Mouse (Mus musculus) natural killer cell, adult 2 months (primary cell): ENCODE data around the gene Ccdc150.

Experiments used
- DNase-seq, 2 experiments: peaks; one replicate each; pipeline ENCODE4 v3.0.0; 2022; ENCODE audit warnings: low spot score in 2 of 2

The Ccdc150 gene

GRCm38 (mm10) chr1:54250158-54250866 is at the start of gene Ccdc150:
Gene Ccdc150 (plus strand): TSS chr1:54250683.
- DNase-seq: peak; percentile 48 to 62

- DNase-seq: no peak
Measured at GRCm38 (mm10) chr1:54220273-54220672, 30.2 kb upstream of the Ccdc150 start.

- DNase-seq: no peak
Measured at GRCm38 (mm10) chr1:54242722-54243121, 7.8 kb upstream of the Ccdc150 start.

- no peak for DNase-seq
Measured at GRCm38 (mm10) chr1:54275552-54275951, 25.1 kb downstream of the Ccdc150 start.

GRCm38 (mm10) chr1:54279628-54280027 is 29.1 kb downstream of the Ccdc150 start:
- DNase-seq: no peak

GRCm38 (mm10) chr1:54280651-54281050 is 30.2 kb downstream of the Ccdc150 start:
- DNase-seq: no peak

GRCm38 (mm10) chr1:54306404-54306803 is 55.9 kb downstream of the Ccdc150 start:
- DNase-seq: no peak

- DNase-seq: no peak
Measured at GRCm38 (mm10) chr1:54326647-54327046, 76.2 kb downstream of the Ccdc150 start.

GRCm38 (mm10) chr1:54327876-54328545 is 77.5 kb downstream of the Ccdc150 start:
- no peak for DNase-seq

GRCm38 (mm10) chr1:54332988-54333387 is 82.5 kb downstream of the Ccdc150 start:
- no peak for DNase-seq

GRCm38 (mm10) chr1:54354786-54355185 is 104.3 kb downstream of the Ccdc150 start:
- no peak for DNase-seq

GRCm38 (mm10) chr1:54355485-54355884 is 105.0 kb downstream of the Ccdc150 start:
- no peak for DNase-seq

GRCm38 (mm10) chr1:54356566-54356965 is 106.1 kb downstream of the Ccdc150 start:
- DNase-seq: no peak

- no peak for DNase-seq
Measured at GRCm38 (mm10) chr1:54377506-54378051, 127.1 kb downstream of the Ccdc150 start.

GRCm38 (mm10) chr1:54380978-54381914 is 130.8 kb downstream of the Ccdc150 start:
- DNase-seq: peak; percentile 3 to 43

GRCm38 (mm10) chr1:54384221-54384620 is 133.7 kb downstream of the Ccdc150 start:
- no peak for DNase-seq

GRCm38 (mm10) chr1:54402736-54403135 is 152.3 kb downstream of the Ccdc150 start:
- DNase-seq: no peak
